Mouse (Mus musculus) layer of hippocampus, adult 11-12 months (tissue): ENCODE measurements around the gene Fam126a.
"Not testable (repeated sequence)": the region's sequence is repeated elsewhere in the genome, so short reads cannot be mapped to it uniquely, and the experiment has no call there.

Experiments used
- DNase-seq: peaks from one replicate; pipeline ENCODE4 v3.0.0; 2022; ENCODE audit warnings: low spot score

Fam126a gene

GRCm38 (mm10) chr5:23893864-23894771, 136.4 kb downstream of the Fam126a start:
- peak; percentile 55 for DNase-seq

GRCm38 (mm10) chr5:23893156-23893863, 137.2 kb downstream of the Fam126a start:
- no peak for DNase-seq

- DNase-seq, result peak; percentile 84
Measured at GRCm38 (mm10) chr5:23890734-23891133, 139.8 kb downstream of the Fam126a start.

GRCm38 (mm10) chr5:23889461-23889860, 141.0 kb downstream of the Fam126a start:
- DNase-seq, result no peak

- DNase-seq, result no peak
Measured at GRCm38 (mm10) chr5:23887111-23887510, 143.4 kb downstream of the Fam126a start.

GRCm38 (mm10) chr5:23874457-23874856, 156.0 kb downstream of the Fam126a start:
- peak; percentile 27 for DNase-seq

- DNase-seq, result no peak
Measured at GRCm38 (mm10) chr5:23872586-23872985, 157.9 kb downstream of the Fam126a start.

GRCm38 (mm10) chr5:23871323-23871722, 159.2 kb downstream of the Fam126a start:
- DNase-seq, result not testable (repeated sequence)

- DNase-seq, result no peak
Measured at GRCm38 (mm10) chr5:23865941-23866340, 164.5 kb downstream of the Fam126a start.
